Mouse (Mus musculus) CH12.LX (cell line): ENCODE results near the gene Tex261. TPM values are rescaled to one million over a fixed set of nuclear protein-coding genes. Genes with fewer than 3 reads are reported as not detected.

Experiments used
- DNase-seq: peaks from one replicate; pipeline ENCODE4 v3.0.0-alpha.2; 2013; ENCODE audit errors: extremely low read depth
- H3K27ac ChIP-seq: 2 replicates; pipeline ENCODE4 v1.5.1; 2012; ENCODE audit warnings: low read depth, mild to moderate bottlenecking, control low read depth, moderate library complexity; ENCODE audit not compliant: insufficient read depth
- H3K27me3 ChIP-seq: replicated peaks from 2 replicates; pipeline ENCODE3; 2012; ENCODE audit warnings: inconsistent platforms
- H3K36me3 ChIP-seq, 2 experiments: replicated peaks in 1 of 2; 2 replicates each; pipeline versions ENCODE3 to v1.6.1; 2012; ENCODE audit warnings: inconsistent platforms in 1 of 2, low read length in 1 of 2, mild to moderate bottlenecking in 1 of 2, mixed read lengths in 1 of 2, moderate library complexity in 1 of 2; ENCODE audit not compliant: control insufficient read depth in 1 of 2, insufficient read depth in 1 of 2
- H3K4me1 ChIP-seq, 2 experiments: 2 replicates each; pipeline ENCODE4 v1.6.1; 2012; ENCODE audit warnings: inconsistent platforms in 1 of 2, moderate library complexity in 1 of 2; ENCODE audit not compliant: insufficient read depth in 2 of 2, control insufficient read depth in 1 of 2
- H3K4me2 ChIP-seq: 2 replicates; pipeline ENCODE4 v1.6.1; 2012; ENCODE audit warnings: low read depth, mild to moderate bottlenecking, control low read depth; ENCODE audit not compliant: poor library complexity, insufficient read depth, severe bottlenecking
- H3K4me3 ChIP-seq, 3 experiments: fragments of 150-350 bp in 1 of 3; sonication (generic) in 1 of 3; replicated peaks in 1 of 3; 2 replicates each; pipeline versions ENCODE3 to v1.5.1; 2011 to 2012; ENCODE audit warnings: low read depth in 2 of 3, low read length in 2 of 3, mild to moderate bottlenecking in 2 of 3, moderate library complexity in 2 of 3, control low read depth in 1 of 3, improper control_type of control experiment in 1 of 3, inconsistent platforms in 1 of 3, mixed read lengths in 1 of 3; ENCODE audit not compliant: poor library complexity in 1 of 3
- H3K79me2 ChIP-seq: replicated peaks from 2 replicates; pipeline ENCODE4 v1.6.1; 2012; ENCODE audit warnings: mild to moderate bottlenecking, moderate library complexity; ENCODE audit not compliant: control insufficient read depth, poor library complexity, insufficient read depth, severe bottlenecking; ENCODE audit errors: extremely low read depth
- H3K9ac ChIP-seq: 2 replicates; pipeline ENCODE4 v1.6.1; 2012; ENCODE audit warnings: low read depth, mild to moderate bottlenecking, control low read depth, moderate library complexity; ENCODE audit not compliant: insufficient read depth
- H3K9me3 ChIP-seq: replicated peaks from 2 replicates; pipeline ENCODE3; 2012; ENCODE audit warnings: low read length, inconsistent platforms, mixed read lengths
- CHD1 ChIP-seq: IDR thresholded peaks from 2 replicates; pipeline ENCODE4 v1.6.1; 2012; ENCODE audit warnings: low read depth, low read length, improper control_type of control experiment, inconsistent platforms
- CTCF ChIP-seq, 2 experiments: IDR thresholded peaks in 1 of 2; conservative IDR thresholded peaks in 1 of 2; 2 replicates each; pipeline ENCODE4 v1.5.1; 2011 to 2012; ENCODE audit warnings: low read depth in 2 of 2, low read length in 2 of 2, improper control_type of control experiment in 1 of 2, inconsistent platforms in 1 of 2, mild to moderate bottlenecking in 1 of 2, moderate library complexity in 1 of 2
- E2F4 ChIP-seq: IDR thresholded peaks from 2 replicates; pipeline ENCODE4 v1.6.1; 2011; ENCODE audit warnings: low read depth, low read length, improper control_type of control experiment; ENCODE audit not compliant: insufficient replicate concordance
- ELF1 ChIP-seq: IDR thresholded peaks from 2 replicates; pipeline ENCODE4 v1.6.1; 2014; ENCODE audit warnings: low read depth, mild to moderate bottlenecking, inconsistent platforms, low read length, improper control_type of control experiment
- EP300 ChIP-seq: IDR thresholded peaks from 2 replicates; pipeline ENCODE4 v1.6.1; 2011; ENCODE audit warnings: low read length, improper control_type of control experiment
- ETS1 ChIP-seq: conservative IDR thresholded peaks from 2 replicates; pipeline ENCODE4 v1.6.1; 2012; ENCODE audit warnings: low read depth, mild to moderate bottlenecking, inconsistent platforms, low read length, improper control_type of control experiment, moderate library complexity
- IRF4 ChIP-seq: IDR thresholded peaks from 2 replicates; pipeline ENCODE4 v1.6.1; 2014; ENCODE audit warnings: low read depth, mild to moderate bottlenecking, inconsistent platforms, low read length, improper control_type of control experiment
- JUN ChIP-seq: IDR thresholded peaks from 2 replicates; pipeline ENCODE4 v1.6.1; 2011; ENCODE audit warnings: low read depth, mild to moderate bottlenecking, low read length, improper control_type of control experiment, moderate library complexity; ENCODE audit not compliant: insufficient read depth
- JUND ChIP-seq: conservative IDR thresholded peaks from 2 replicates; pipeline ENCODE4 v1.6.1; 2011; ENCODE audit warnings: low read depth, low read length, improper control_type of control experiment
- KAT2A ChIP-seq: IDR thresholded peaks from 2 replicates; pipeline ENCODE4 v1.6.1; 2012; ENCODE audit warnings: low read length, improper control_type of control experiment, inconsistent platforms; ENCODE audit not compliant: insufficient replicate concordance
- MXI1 ChIP-seq: IDR thresholded peaks from 2 replicates; pipeline ENCODE4 v1.6.1; 2011; ENCODE audit warnings: mild to moderate bottlenecking, low read depth, low read length, improper control_type of control experiment
- NELFE ChIP-seq: IDR thresholded peaks from 2 replicates; pipeline ENCODE4 v1.6.1; 2011; ENCODE audit warnings: low read depth, low read length, improper control_type of control experiment
- PAX5 ChIP-seq: IDR thresholded peaks from 2 replicates; pipeline ENCODE4 v1.6.1; 2012; ENCODE audit warnings: low read length, inconsistent platforms, mixed read lengths
- POLR2A ChIP-seq: IDR thresholded peaks from 2 replicates; pipeline ENCODE4 v1.6.1; 2011; ENCODE audit warnings: low read depth, mild to moderate bottlenecking, improper control_type of control experiment, low read length
- POLR2AphosphoS2 ChIP-seq: IDR thresholded peaks from 2 replicates; pipeline ENCODE4 v1.6.1; 2011; ENCODE audit warnings: low read depth, low read length, improper control_type of control experiment
- RAD21 ChIP-seq: IDR thresholded peaks from 2 replicates; pipeline ENCODE4 v1.6.1; 2011; ENCODE audit warnings: low read depth, mild to moderate bottlenecking, low read length, improper control_type of control experiment, moderate library complexity
- RCOR1 ChIP-seq: conservative IDR thresholded peaks from 2 replicates; pipeline ENCODE4 v1.6.1; 2012; ENCODE audit warnings: low read depth, mild to moderate bottlenecking, inconsistent platforms, low read length, improper control_type of control experiment
- SMC3 ChIP-seq: IDR thresholded peaks from 2 replicates; pipeline ENCODE4 v1.6.1; 2011; ENCODE audit warnings: low read depth, low read length, improper control_type of control experiment
- UBTF ChIP-seq: IDR thresholded peaks from 2 replicates; pipeline ENCODE4 v1.6.1; 2012; ENCODE audit warnings: low read depth, mild to moderate bottlenecking, inconsistent platforms, low read length, improper control_type of control experiment, moderate library complexity
- USF1 ChIP-seq: IDR thresholded peaks from 2 replicates; pipeline ENCODE4 v1.6.1; 2014; ENCODE audit warnings: low read depth, mild to moderate bottlenecking, inconsistent platforms, low read length, improper control_type of control experiment
- ZC3H11A ChIP-seq: IDR thresholded peaks from 2 replicates; pipeline ENCODE4 v1.6.1; 2012; ENCODE audit warnings: low read depth, mild to moderate bottlenecking, inconsistent platforms, low read length, improper control_type of control experiment
- ZKSCAN1 ChIP-seq: IDR thresholded peaks from 2 replicates; pipeline ENCODE4 v1.6.1; 2012; ENCODE audit warnings: low read depth, inconsistent platforms, low read length, improper control_type of control experiment, borderline replicate concordance
- dilution Hi-C: fragments of 300-500 bp; cut with MboI; formaldehyde crosslinking; loops from 2 replicates; pipeline ENCODE4 v1.14.3; 2020; ENCODE audit warnings: low sequenced_read_pairs; ENCODE audit not compliant: extremely low pct_unique_long_range_greater_than_20kb, extremely low pct_ligation_motif_present
- in situ Hi-C: fragments of 300-500 bp; cut with MboI; formaldehyde crosslinking; loops from 3 replicates; pipeline ENCODE4 v1.14.3; 2019; ENCODE audit warnings: low sequenced_read_pairs, low pct_ligation_motif_present, low pct_unique_long_range_greater_than_20kb, mixed read lengths
- polyA plus RNA-seq: library from polyadenylated mRNA; unstranded; fragments of >175 nt; gene quantifications from 2 replicates; pipeline ENCODE4 v1.2.1, GENCODE M21; 2012; ENCODE audit warnings: low read depth; ENCODE audit not compliant: insufficient read length
- total RNA-seq, 2 experiments: library from RNA; depleted of rRNA; stranded (reverse); fragments of 300-350 nt in 1 of 2; fragments of >200 nt in 1 of 2; gene quantifications; 2 replicates each; pipeline ENCODE4 v1.2.3; 2012 to 2014

Tex261 gene
- total and polyA plus RNA-seq, 3 experiments, result 44.6 to 87.8 (median 65.6) TPM

DNA sequence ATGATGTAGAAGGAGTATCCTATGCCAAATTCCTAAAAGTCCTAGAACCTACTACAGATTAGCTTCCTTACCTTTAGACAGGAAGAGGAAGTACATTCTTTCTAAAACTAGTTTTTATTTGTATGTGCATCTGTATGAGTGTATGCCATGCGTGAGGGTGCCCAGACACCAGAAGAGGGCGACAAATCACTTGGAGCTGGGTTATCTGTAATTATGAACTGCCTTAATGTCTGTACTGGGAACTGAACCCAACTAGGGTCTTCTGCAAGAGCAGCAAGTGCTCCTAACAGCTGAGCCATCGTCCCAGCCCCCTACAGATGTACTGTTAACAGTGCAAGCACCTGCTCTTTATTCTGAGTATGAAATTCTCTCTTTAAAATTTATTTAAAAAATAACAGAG, 40.2 kb upstream of the Tex261 start:
- Histone ChIP-seq H3K9ac (no peak overlapping the region), H3K4me3 (no peak overlapping the region), H3K4me2 (no peak overlapping the region), H3K36me3 (peaks cover 32 to 66% of the 10 kb centered on the region in 2 experiments), H3K27ac (no peak overlapping the region), H3K4me1 (no peaks in the 10 kb centered on the region), H3K27me3 (no peaks in the 10 kb centered on the region), H3K79me2 (no peaks in the 10 kb centered on the region; the same call in 1 of the 2 replicates), H3K9me3 (no peaks in the 10 kb centered on the region)
- no peak for DNase-seq
- in situ Hi-C loops, result no loop called here
- TF ChIP-seq KAT2A (no peak), EP300 (no peak), CTCF (conservative IDR thresholded peaks at IDR 0.05 in 1 of 2, IDR thresholded peaks at IDR 0.05 in 1 of 2; ENCODE audit: low read depth in 2 of 2, low read length in 2 of 2) (peak in 1 of 2 experiments; percentile 15; a peak in 1 of 4 replicates)
- dilution Hi-C loops, result no loop called here

DNA sequence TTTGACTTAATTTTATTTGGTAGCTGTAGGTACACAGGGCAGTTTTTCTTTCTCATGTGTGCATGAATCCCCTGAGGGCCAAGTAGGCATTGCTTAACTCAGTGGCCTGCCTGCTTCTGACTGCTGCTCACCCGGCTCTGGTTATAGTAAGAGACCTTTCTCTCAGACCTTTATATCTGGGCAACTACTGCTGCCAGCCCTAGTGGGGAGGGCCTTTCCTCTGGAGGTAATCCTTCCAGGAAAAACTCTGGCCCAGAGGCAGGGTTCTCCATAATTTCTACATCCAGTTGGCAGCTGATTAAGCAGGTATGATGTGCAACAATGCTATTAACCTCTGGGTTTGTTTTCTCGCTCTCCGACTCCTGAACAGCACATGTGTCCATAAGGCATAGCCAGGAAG, 27.2 kb upstream of the Tex261 start:
- dilution Hi-C loops, result no loop called here
- Histone ChIP-seq H3K9ac (no peak overlapping the region), H3K4me3 (no peak overlapping the region), H3K79me2 (no peaks in the 10 kb centered on the region), H3K9me3 (no peaks in the 10 kb centered on the region), H3K4me2 (no peak overlapping the region), H3K27ac (no peak overlapping the region), H3K36me3 (peaks cover 50 to 79% of the 10 kb centered on the region in 2 experiments), H3K27me3 (no peaks in the 10 kb centered on the region), H3K4me1 (peaks cover 2 to 8% of the 10 kb centered on the region in 2 experiments)
- DNase-seq, result no peak
- in situ Hi-C loops, result no loop called here
- TF ChIP-seq CHD1 (no peak), UBTF (no peak), POLR2AphosphoS2 (no peak), IRF4 (no peak), JUND (no peak), ZKSCAN1 (no peak), RAD21 (no peak), SMC3 (no peak), ELF1 (no peak), ZC3H11A (no peak), NELFE (no peak), RCOR1 (no peak), PAX5 (no peak), POLR2A (no peak), ETS1 (no peak), E2F4 (no peak), JUN (no peak), USF1 (no peak), KAT2A (no peak), MXI1 (no peak)
